Comparison of ENCODE assay signal across 16 mouse cellular contexts in genomic region chr9:72669383-72669782, GRCm38 (mm10). TPM values are rescaled to one million over a fixed set of nuclear protein-coding genes. Genes with fewer than 3 reads are reported as not detected.
DNase-seq lines count a peak whose midpoint lies in the region; ATAC-seq and TF ChIP-seq lines count a peak whose summit lies in the region.
"Had no signal": no experiment of that assay in that cellular context is flagged by ENCODE, and none has a peak within 500 bp of the region (broad histone marks: within the 10 kb centered on the region; RNA-seq: fewer than 3 reads in every experiment).

No protein-coding gene starts in this region.

- H3K4me3 ChIP-seq in embryonic facial prominence, embryonic 13.5 days = no peak overlapping the region
- H3K4me3 ChIP-seq in embryonic facial prominence, embryonic 10.5 days = no peak overlapping the region
- H3K4me3 ChIP-seq in hindbrain, postnatal 0 days (ENCODE audit: low read length) = no peak overlapping the region
- no peak overlapping the region for H3K4me3 ChIP-seq in hindbrain, embryonic 11.5 days (ENCODE audit: low read depth, low read length)
- H3K4me3 ChIP-seq in lung, adult 2 months (replicated peaks; ENCODE audit: extremely low read depth, low read depth, low read length) = no peak overlapping the region
- H3K4me3 ChIP-seq: limb, embryonic 12.5 days; myocyte had no signal

- H3K9me3 ChIP-seq in embryonic facial prominence, embryonic 13.5 days = no peaks in the 10 kb centered on the region
- no peaks in the 10 kb centered on the region for H3K9me3 ChIP-seq in embryonic facial prominence, embryonic 10.5 days
- H3K9me3 ChIP-seq in hindbrain, postnatal 0 days (ENCODE audit: low read length) = no peaks in the 10 kb centered on the region
- H3K9me3 ChIP-seq in hindbrain, embryonic 11.5 days (ENCODE audit: control insufficient read depth, low read length) = no peaks in the 10 kb centered on the region
- H3K9me3 ChIP-seq: limb, embryonic 12.5 days had no signal

- TF ChIP-seq CTCF in hindbrain, postnatal 0 days (IDR thresholded peaks at IDR 0.05; ENCODE audit: low read depth) = peak; percentile 30; the same call in 1 of the 2 replicates
- 0 out of 2 replicates have a peak, but pooled peaks have one; percentile 3 for TF ChIP-seq CTCF in lung, adult 2 months (IDR thresholded peaks at IDR 0.05; ENCODE audit: insufficient read depth, low read length)

- H3K4me1 ChIP-seq in embryonic facial prominence, embryonic 13.5 days = peaks cover 43% of the 10 kb centered on the region
- peaks cover 27% of the 10 kb centered on the region for H3K4me1 ChIP-seq in embryonic facial prominence, embryonic 10.5 days
- H3K4me1 ChIP-seq in hindbrain, postnatal 0 days (ENCODE audit: insufficient read depth, low read length) = peaks cover 11% of the 10 kb centered on the region
- H3K4me1 ChIP-seq in hindbrain, embryonic 11.5 days (replicated peaks; ENCODE audit: control insufficient read depth, insufficient read depth, low read length) = peaks cover 11% of the 10 kb centered on the region
- H3K4me1 ChIP-seq in lung, adult 2 months (ENCODE audit: control insufficient read depth, insufficient read depth, low read length) = peaks cover 15% of the 10 kb centered on the region

- H3K27ac ChIP-seq in embryonic facial prominence, embryonic 13.5 days = 0 out of 2 replicates have a peak overlapping the region, but pooled peaks have one; percentile 4
- H3K27ac ChIP-seq in embryonic facial prominence, embryonic 10.5 days (replicated peaks) = no peak overlapping the region
- no peak overlapping the region for H3K27ac ChIP-seq in hindbrain, postnatal 0 days
- H3K27ac ChIP-seq in hindbrain, embryonic 11.5 days (ENCODE audit: low read depth, low read length) = no peak overlapping the region
- H3K27ac ChIP-seq: limb, embryonic 12.5 days had no signal

- no peak for ATAC-seq in embryonic facial prominence, embryonic 13.5 days (ENCODE audit: insufficient number of reproducible peaks, insufficient read depth, low FRiP score, low TSS enrichment, low read depth)
- no peak for ATAC-seq in hindbrain, postnatal 0 days
- ATAC-seq in hindbrain, embryonic 11.5 days (ENCODE audit: low FRiP score) = no peak
- ATAC-seq in erythroblast, adult 5-6 weeks (replicated peaks; ENCODE audit: low FRiP score, poor library complexity, severe bottlenecking) = no peak
- ATAC-seq: hindbrain, embryonic 16.5 days had no signal

- H3K36me3 ChIP-seq in embryonic facial prominence, embryonic 13.5 days = peaks cover 80% of the 10 kb centered on the region
- peaks cover 97% of the 10 kb centered on the region for H3K36me3 ChIP-seq in embryonic facial prominence, embryonic 10.5 days (replicated peaks)
- H3K36me3 ChIP-seq in hindbrain, postnatal 0 days (ENCODE audit: insufficient read depth, low read length) = peaks cover 15% of the 10 kb centered on the region
- H3K36me3 ChIP-seq in hindbrain, embryonic 11.5 days (ENCODE audit: control insufficient read depth, insufficient read depth, low read length) = peaks cover 10% of the 10 kb centered on the region

- H3K27me3 ChIP-seq in embryonic facial prominence, embryonic 13.5 days = no peaks in the 10 kb centered on the region
- no peaks in the 10 kb centered on the region for H3K27me3 ChIP-seq in embryonic facial prominence, embryonic 10.5 days (replicated peaks; ENCODE audit: low read depth, poor library complexity, severe bottlenecking)
- no peaks in the 10 kb centered on the region for H3K27me3 ChIP-seq in hindbrain, postnatal 0 days (ENCODE audit: insufficient read depth, low read length)
- H3K27me3 ChIP-seq in hindbrain, embryonic 11.5 days (ENCODE audit: control insufficient read depth, insufficient read depth, low read length) = no peaks in the 10 kb centered on the region
- H3K27me3 ChIP-seq: limb, embryonic 12.5 days had no signal

- TF ChIP-seq POLR2A in lung, adult 2 months (IDR thresholded peaks at IDR 0.05; ENCODE audit: borderline replicate concordance, extremely low read depth, low read depth, low read length) = no peak

- no peak overlapping the region for H3K4me2 ChIP-seq in embryonic facial prominence, embryonic 13.5 days
- H3K4me2 ChIP-seq in hindbrain, postnatal 0 days (ENCODE audit: low read depth, low read length) = no peak overlapping the region
- no peak overlapping the region for H3K4me2 ChIP-seq in hindbrain, embryonic 11.5 days (replicated peaks; ENCODE audit: low read depth, low read length)
- H3K4me2 ChIP-seq: limb, embryonic 12.5 days; lung, embryonic 14.5 days had no signal

- WGBS in embryonic facial prominence, embryonic 13.5 days = 81% methylated on average over 7 of the region's 7 CpGs
- 92% methylated on average over 7 of the region's 7 CpGs for WGBS in embryonic facial prominence, embryonic 10.5 days
- 78% methylated on average over 7 of the region's 7 CpGs for WGBS in hindbrain, postnatal 0 days
- 90% methylated on average over 7 of the region's 7 CpGs for WGBS in hindbrain, embryonic 11.5 days
- WGBS in lung, adult 2 months = 67% methylated on average over 7 of the region's 7 CpGs

- no peak overlapping the region for H3K9ac ChIP-seq in embryonic facial prominence, embryonic 13.5 days
- no peak overlapping the region for H3K9ac ChIP-seq in hindbrain, postnatal 0 days (replicated peaks; ENCODE audit: low read length)
- no peak overlapping the region for H3K9ac ChIP-seq in hindbrain, embryonic 11.5 days (ENCODE audit: low read depth, low read length)
- H3K9ac ChIP-seq: limb, embryonic 12.5 days; lung, embryonic 14.5 days had no signal

- no peak for DNase-seq in embryonic facial prominence, embryonic 10.5 days (ENCODE audit: low spot score)
- no peak for DNase-seq in hindbrain, postnatal 0 days (ENCODE audit: low spot score)
- no peak for DNase-seq in hindbrain, embryonic 11.5 days (ENCODE audit: low spot score)
- DNase-seq in lung, adult 2 months = no peak
- DNase-seq in lung, postnatal 25 days (ENCODE audit: low spot score) = no peak
- DNase-seq in ZHBTc4 (ENCODE audit: low read depth, low spot score) = peak; percentile 78
- DNase-seq: cerebellum, adult 18-20 months; embryo, embryonic 11 days; kidney, postnatal 10 days; lung, embryonic 14.5 days; right cerebral cortex, adult 18-20 months had no signal

RNA-seq across cellular contexts. Expression of gene Nedd4, which starts 7.2 kb away (rescaled TPM):
- polyA plus RNA-seq in embryonic facial prominence, embryonic 13.5 days (2015; fragmentation: Nextera tagmentation; extraction: Ambion mirVana) = 659 and 711 TPM in 2 replicates
- 660 and 664 TPM in 2 replicates for polyA plus RNA-seq in embryonic facial prominence, embryonic 10.5 days (2016; fragmentation: Nextera tagmentation; extraction: Ambion mirVana)
- total RNA-seq in hindbrain, postnatal 0 days (2014; rRNA removed) = 393 and 416 TPM in 2 replicates
- polyA plus RNA-seq in hindbrain, postnatal 0 days (2015; fragmentation: Nextera tagmentation; extraction: Ambion mirVana) = 340 and 356 TPM in 2 replicates
- polyA plus RNA-seq in hindbrain, embryonic 11.5 days (2014; fragmentation: Nextera tagmentation; extraction: Ambion mirVana) = 708 and 779 TPM in 2 replicates
- polyA plus RNA-seq in lung, adult 2 months (2012; rRNA removed) = 98.5 and 165 TPM in 2 replicates
- 37.6 and 48.2 TPM in 2 replicates for total RNA-seq in erythroblast, adult 5-6 weeks (2015; ENCODE audit: low replicate concordance)
- total RNA-seq in erythroblast, adult 5-6 weeks (2017; ENCODE audit: low replicate concordance) = 51.9 and 56.2 TPM in 2 replicates
